Mouse (Mus musculus) CD4-positive, CD25-positive, alpha-beta regulatory T cell, adult 2 months (primary cell): ENCODE results near the gene Zswim5.
"Not testable (repeated sequence)": the region's sequence is repeated elsewhere in the genome, so short reads cannot be mapped to it uniquely, and the experiment has no call there.

Experiments used
- DNase-seq: peaks from one replicate; pipeline ENCODE4 v3.0.0-alpha.2; 2012; ENCODE audit warnings: low read depth, low spot score

Gene Zswim5

GRCm38 (mm10) chr4:116876995-116877728, at the start of gene Zswim5:
TSS of gene Zswim5 (plus strand) at chr4:116877376.
- peak; percentile 59 for DNase-seq

DNA sequence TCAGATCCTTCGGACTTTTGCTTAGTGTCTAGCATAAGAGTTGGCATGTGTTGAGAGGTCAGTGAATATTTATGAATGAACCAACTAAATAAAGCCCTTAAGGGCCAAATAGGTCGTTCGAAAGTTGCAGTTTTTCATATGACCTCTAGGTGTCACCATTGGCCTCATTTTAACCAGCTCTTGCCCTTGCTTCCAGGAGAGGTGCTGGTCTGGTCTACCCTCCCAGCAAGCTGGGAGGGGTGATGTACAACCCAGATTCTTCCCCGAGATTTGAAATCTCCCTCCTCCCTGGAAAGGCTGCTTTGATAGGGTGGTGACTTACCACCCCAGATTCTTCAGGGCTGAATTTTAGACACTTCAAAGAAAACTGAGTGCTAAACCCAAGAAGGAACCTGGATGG, 49.4 kb upstream of the Zswim5 start:
- peak; percentile 85 for DNase-seq

- DNase-seq = no peak
Observed at GRCm38 (mm10) chr4:116829364-116830069, 47.7 kb upstream of the Zswim5 start.

DNA sequence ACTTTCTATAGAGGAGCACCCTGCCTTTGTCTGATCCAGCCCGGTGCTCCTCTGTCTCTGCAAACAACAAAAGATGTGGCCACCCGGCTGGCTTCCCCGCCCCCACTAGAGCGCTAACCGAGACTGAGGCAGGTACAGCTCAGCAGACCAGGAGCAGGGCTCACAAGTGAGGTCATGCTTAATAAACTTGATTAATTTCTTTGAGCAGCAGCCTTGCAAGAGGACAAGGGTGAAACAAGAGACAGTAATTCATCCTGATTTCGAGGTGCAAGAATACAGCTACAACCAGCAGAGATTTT, 47.2 kb upstream of the Zswim5 start:
- no peak for DNase-seq

GRCm38 (mm10) chr4:116838999-116839398, 38.2 kb upstream of the Zswim5 start:
- DNase-seq = no peak

- DNase-seq = not testable (repeated sequence)
Observed at GRCm38 (mm10) chr4:116840096-116840495, 37.1 kb upstream of the Zswim5 start.

- no peak for DNase-seq
Observed at GRCm38 (mm10) chr4:116840841-116841240, 36.3 kb upstream of the Zswim5 start.

GRCm38 (mm10) chr4:116844324-116844723, 32.9 kb upstream of the Zswim5 start:
- no peak for DNase-seq

DNA sequence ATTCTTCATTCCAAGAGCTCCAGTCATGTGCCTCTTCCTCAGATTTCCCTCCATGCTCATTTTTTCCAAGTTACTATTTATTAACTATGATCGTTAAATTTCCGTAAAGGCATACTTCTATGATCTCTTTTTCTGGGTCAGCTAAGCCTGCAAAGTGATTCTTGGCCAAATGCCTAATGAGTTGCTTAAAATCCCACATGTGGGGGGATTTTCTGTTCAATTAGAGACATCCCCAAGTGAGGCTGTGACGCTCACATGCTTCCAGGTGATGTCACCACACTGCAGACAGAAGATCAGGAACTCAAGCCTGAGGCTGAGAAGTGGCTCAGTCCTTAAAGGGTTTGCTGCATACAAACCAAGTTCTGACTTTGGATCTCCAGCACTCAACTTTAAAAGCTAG, 27.3 kb upstream of the Zswim5 start:
- no peak for DNase-seq

DNA sequence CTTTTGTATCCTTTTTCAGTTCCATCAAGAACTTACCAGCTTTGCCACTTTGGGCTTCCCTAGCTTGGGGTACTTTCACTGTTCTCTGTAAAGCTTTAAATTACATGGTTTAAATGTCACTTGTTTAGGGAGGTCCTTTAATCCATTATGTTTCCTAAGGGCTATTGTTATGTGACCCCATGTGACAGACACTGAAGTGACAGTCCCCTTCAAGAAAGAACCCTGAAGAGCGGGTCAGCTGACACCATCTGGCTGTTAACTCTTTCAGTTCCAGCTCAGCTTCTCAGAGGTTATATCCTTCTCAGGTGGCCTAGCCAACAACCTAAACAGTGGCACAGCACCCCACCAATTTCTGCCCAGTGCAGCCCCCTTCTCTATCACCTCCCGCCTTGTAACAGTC, 22.9 kb upstream of the Zswim5 start:
- DNase-seq = no peak

DNA sequence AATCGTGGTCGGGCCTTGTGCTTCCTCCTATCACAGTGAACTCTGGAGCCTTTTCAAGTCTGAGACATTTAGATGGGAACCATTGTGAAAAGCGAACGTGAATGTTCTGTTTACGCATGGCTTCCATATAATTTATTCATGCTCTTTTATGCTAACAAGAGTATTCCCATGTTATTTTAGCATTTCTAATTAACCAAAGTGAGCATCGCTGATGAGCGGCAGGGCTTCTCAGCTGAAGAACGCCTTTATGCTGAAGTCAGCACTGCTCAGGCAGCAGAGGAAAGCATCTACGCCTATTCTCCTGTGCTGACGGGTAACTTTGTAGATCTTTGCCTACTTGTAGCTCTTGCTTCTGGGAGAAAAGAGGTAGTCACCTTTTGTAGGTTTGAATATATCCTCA, 20.0 kb upstream of the Zswim5 start:
- DNase-seq = no peak

DNA sequence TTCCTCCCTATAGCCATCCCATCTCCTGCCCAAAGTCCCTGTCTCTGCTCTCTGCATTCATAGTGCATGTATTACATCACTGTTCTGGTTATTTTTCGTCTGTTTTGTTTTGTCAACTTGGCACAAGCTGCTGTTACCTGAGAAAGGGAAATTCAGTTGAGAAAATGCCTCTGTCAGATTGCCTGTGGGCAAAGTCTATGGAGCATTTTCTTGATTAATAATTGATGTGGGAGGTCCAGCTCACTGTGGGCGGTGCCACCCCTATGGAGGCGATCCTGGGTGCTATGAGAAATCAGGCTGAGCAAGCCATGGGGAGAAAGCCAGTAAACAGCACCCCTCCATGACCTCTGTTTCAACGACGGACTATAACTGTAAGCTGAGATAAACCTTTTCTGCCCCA, 17.5 kb upstream of the Zswim5 start:
- no peak for DNase-seq

DNA sequence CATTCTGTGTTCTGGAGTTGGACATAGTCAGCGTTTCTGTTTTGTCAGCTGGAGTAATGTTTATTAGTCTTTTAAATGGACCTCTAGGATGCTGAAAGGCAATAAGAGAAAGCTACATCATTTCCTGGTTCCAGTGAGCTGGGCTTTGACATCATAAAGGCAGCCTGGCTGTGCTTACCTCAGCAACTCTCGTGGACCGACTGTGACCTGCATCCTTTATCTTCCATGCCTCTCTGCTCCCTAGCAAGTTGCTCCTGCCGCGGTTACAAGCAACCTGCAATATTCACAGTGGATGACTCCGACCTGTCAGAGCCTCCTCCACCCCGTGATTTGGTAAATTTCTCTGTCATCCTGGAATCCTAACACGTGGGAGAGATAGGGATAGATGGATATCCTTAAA, 15.2 kb upstream of the Zswim5 start:
- no peak for DNase-seq

- DNase-seq = no peak
Observed at GRCm38 (mm10) chr4:116869898-116870297, 7.3 kb upstream of the Zswim5 start.

GRCm38 (mm10) chr4:116874595-116874994, 2.6 kb upstream of the Zswim5 start:
- no peak for DNase-seq

GRCm38 (mm10) chr4:116876630-116876994, 564 bp upstream of the Zswim5 start:
- DNase-seq = peak; percentile 20

DNA sequence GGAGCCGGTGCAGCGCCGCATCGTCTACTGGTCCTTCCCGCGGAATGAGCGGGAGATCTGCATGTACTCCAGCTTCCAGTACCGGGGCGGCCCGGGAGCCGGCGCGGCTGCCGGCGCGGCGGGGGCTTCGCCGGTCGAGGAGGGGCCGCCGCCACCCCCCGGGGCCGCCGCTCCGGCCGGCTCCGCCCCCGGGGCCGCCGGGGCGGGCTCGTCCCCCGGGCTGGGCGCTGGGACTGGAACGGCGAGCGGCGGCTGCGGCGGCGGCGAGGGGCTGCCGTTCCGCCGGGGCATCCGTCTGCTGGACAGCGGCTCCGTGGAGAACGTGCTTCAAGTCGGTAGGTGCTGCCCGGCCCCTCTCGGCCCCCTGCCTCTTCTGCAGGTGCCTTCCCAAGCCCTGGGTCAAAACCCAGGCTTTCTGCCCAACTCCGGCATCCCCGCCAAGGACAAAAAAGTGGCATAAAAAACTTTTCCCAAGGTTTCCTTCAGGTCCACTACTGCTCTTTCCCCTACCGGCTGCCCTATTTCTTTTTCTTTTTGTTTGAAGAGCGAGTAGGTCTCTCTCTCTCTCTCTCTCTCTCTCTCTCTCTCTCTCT, 649 bp downstream of the Zswim5 start:
- DNase-seq = peak; percentile 24

- DNase-seq = peak; percentile 3
Observed at GRCm38 (mm10) chr4:116878491-116878890, 1.3 kb downstream of the Zswim5 start.

DNA sequence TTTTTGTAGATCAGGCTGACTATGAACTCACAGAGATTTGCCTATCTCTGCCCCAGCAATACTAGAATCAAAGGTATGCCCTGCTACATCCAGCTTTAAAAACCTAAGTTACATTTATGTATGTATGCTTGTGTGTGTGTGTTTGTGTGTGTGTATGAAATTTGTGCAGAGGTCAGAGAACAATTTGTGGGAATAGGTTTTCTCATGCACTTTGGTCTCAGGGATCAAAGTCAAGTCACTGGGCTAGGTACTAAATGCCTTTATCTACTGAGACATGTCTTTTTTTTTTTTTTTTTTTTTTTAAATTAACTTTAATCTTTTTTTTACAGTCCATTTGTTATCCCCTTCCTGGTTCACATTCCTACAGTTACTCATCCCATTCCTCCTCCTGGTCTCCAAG, 5.5 kb downstream of the Zswim5 start:
- no peak for DNase-seq

DNA sequence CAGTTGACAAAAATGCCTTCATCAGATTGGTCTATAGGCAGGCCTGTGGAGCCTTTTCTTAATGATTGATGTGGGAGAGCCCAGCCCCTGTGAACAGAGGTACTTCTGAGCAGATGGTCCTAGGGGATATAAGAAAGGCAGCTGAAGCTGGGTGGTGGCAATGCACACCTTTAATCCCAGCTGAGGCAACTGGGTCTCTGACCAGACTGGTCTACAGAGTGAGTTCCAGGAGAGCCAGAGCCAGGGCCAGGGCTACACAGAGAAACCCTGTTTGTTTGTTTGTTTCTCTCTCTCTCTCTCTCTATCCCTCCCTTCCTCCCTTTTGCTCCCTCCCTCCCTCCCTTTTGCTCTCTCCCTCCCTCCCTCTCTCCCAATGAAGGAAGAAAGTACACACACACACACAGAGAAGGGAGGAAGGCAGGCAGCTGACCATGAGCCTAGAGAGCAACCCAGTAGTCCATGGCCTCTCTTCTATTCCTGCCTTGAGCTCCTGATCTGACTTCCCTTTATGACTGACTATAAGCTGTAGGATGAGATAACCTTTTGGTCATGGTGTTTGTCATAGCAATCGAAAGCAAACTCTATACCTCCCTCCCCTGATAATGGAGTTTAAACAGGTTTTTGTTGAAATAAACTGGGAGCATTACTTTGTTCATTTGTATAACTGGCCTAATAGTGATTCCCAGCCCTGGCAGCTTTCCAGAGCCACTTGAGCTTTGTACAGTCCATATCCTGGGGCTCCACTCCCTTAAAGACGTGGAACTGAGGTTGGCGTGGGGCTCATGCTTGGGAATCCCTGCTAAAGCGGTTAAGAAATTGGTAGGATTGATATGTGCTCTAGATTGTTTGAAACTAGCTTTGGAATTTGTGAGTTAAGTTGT, 17.3 kb downstream of the Zswim5 start:
- no peak for DNase-seq

DNA sequence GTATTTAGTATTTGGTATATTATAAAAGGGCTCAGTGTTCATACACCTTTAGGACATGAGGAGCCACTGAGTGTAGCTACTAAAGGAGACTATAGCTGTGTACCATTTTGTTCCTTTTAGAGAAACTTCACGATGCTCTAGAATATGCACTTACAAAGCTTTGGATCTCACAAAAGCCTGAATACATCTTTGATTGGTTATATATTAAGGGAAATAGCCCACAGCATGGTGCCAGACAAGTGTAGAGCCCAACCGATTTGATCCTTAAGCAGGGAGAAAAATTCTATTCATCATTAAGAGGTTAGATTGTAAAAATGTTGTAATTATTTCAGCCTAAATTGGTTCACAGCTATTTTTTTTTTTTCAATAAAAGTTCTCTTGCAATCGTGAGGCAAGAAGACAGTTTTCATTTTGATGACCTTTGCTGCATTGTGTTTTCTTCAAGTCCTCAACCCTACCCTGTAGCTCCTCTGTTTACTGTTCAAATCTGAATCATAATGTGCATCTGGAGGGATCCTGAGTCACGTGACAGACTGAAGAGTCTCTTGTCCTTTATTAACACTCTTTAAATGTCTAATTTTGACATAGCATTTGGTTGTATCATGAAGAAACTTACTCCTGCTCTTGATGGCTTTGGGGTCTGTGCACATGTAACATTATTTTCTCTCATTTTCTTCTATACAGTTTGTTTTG, 33.5 kb downstream of the Zswim5 start:
- no peak for DNase-seq

GRCm38 (mm10) chr4:116911202-116911601, 34.0 kb downstream of the Zswim5 start:
- DNase-seq = no peak
